Mouse (Mus musculus): ENCODE results near the gene Olfr1329.

- TF ChIP-seq TAL1 (IDR thresholded peaks at IDR 0.05; ENCODE audit: low read length) (no peak), GATA1 (IDR thresholded peaks at IDR 0.05; ENCODE audit: low read length) (no peak)
These were observed 49.7 kb downstream of the Olfr1329 start for GRCm38 (mm10) chr4:118867566-118867965.

All from erythroblast, embryonic 14.5 days (primary cell).